In the genomic region with DNA sequence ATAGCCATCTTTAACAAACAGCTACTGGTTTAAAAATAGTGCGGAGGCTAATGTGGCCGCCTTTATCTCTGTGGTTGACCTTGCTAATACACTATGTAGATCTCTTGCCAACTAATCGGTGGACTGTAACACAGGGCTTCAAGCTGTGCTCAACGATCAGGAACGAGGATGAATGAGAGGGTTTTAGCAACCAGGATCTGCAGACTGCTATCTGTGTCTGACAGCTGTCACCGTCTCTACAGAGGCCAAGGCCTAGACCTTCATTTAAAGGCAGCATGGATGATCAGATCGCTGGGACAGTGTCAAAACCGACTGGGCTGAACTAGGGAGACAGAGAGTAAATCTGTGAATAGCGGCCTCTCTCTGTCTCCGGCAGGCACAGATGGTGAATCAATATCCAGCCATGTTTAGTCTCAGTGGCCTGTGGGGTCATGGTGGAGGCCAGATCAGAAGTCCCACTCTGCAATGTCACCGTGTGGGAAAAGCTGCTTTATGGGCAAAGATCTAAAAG, we compare ENCODE assay signal across 8 mouse cellular contexts.
DNase-seq lines count a peak whose midpoint lies in the region; ATAC-seq and TF ChIP-seq lines count a peak whose summit lies in the region.

No protein-coding gene starts in this region.

- H3K4me1 ChIP-seq in lung, embryonic 14.5 days (ENCODE audit: insufficient read depth): peaks cover 2% of the 10 kb centered on the region; the same call in 1 of the 2 replicates
- H3K4me1 ChIP-seq in midbrain, postnatal 0 days (ENCODE audit: insufficient read depth, low read length): no peaks in the 10 kb centered on the region; the same call in 1 of the 2 replicates

- TF ChIP-seq CTCF in lung, embryonic 14.5 days (IDR thresholded peaks at IDR 0.05; ENCODE audit: low read depth): no peak
- TF ChIP-seq CTCF in midbrain, postnatal 0 days (IDR thresholded peaks at IDR 0.05): no peak

- no peak for ATAC-seq in lung, embryonic 14.5 days (ENCODE audit: insufficient read depth)
- ATAC-seq in midbrain, postnatal 0 days (ENCODE audit: low FRiP score): no peak

- H3K9ac ChIP-seq in lung, embryonic 14.5 days: no peak overlapping the region
- no peak overlapping the region for H3K9ac ChIP-seq in midbrain, postnatal 0 days (replicated peaks; ENCODE audit: low read length, poor library complexity, severe bottlenecking)

- no peaks in the 10 kb centered on the region for H3K27me3 ChIP-seq in lung, embryonic 14.5 days (ENCODE audit: insufficient read depth, low read length)
- no peaks in the 10 kb centered on the region for H3K27me3 ChIP-seq in midbrain, postnatal 0 days (ENCODE audit: insufficient read depth, low read length)

- H3K4me2 ChIP-seq in lung, embryonic 14.5 days: no peak overlapping the region
- H3K4me2 ChIP-seq in midbrain, postnatal 0 days (ENCODE audit: low read depth, low read length, poor library complexity, severe bottlenecking): no peak overlapping the region

- no peaks in the 10 kb centered on the region for H3K36me3 ChIP-seq in lung, embryonic 14.5 days (ENCODE audit: insufficient read depth)
- no peaks in the 10 kb centered on the region for H3K36me3 ChIP-seq in midbrain, postnatal 0 days (ENCODE audit: insufficient read depth, low read length)

- no peaks in the 10 kb centered on the region for H3K9me3 ChIP-seq in lung, embryonic 14.5 days (ENCODE audit: low read depth, low read length)
- H3K9me3 ChIP-seq in midbrain, postnatal 0 days (ENCODE audit: low read length): no peaks in the 10 kb centered on the region

- DNase-seq in lung, embryonic 14.5 days: peak; percentile 12
- no peak for DNase-seq in lung, postnatal 10 days
- DNase-seq in cerebellum, postnatal 25 days: peak; percentile 57 to 66
- DNase-seq in kidney, adult 8-10 months: peak; percentile 59 to 71
- DNase-seq in midbrain, postnatal 0 days (ENCODE audit: low spot score): peak; percentile 88
- DNase-seq in right cerebral cortex, postnatal 4 days: no peak
- no peak for DNase-seq in frontal cortex, postnatal 14 days (ENCODE audit: low spot score in 2 of 2)
- DNase-seq in right cerebral cortex, postnatal 25 days: no peak

- H3K4me3 ChIP-seq in lung, embryonic 14.5 days (ENCODE audit: low read depth, low read length): no peak overlapping the region
- no peak overlapping the region for H3K4me3 ChIP-seq in midbrain, postnatal 0 days (ENCODE audit: low read depth, low read length)

- WGBS in lung, embryonic 14.5 days: 55% methylated on average over 11 of the region's 11 CpGs
- 37% methylated on average over 11 of the region's 11 CpGs for WGBS in midbrain, postnatal 0 days

- no peak overlapping the region for H3K27ac ChIP-seq in lung, embryonic 14.5 days (ENCODE audit: low read depth)
- H3K27ac ChIP-seq in midbrain, postnatal 0 days (ENCODE audit: low read depth, low read length): no peak overlapping the region

Comparison
In these comparisons a context has a peak if more than half of its experiments do, and no peak if none do; other contexts are left out.
1. DNase-seq: peak in lung, embryonic 14.5 days (single experiment), cerebellum, postnatal 25 days (2 of 2), kidney, adult 8-10 months (2 of 2) and midbrain, postnatal 0 days (single experiment); none in lung, postnatal 10 days (single experiment), right cerebral cortex, postnatal 4 days (single experiment), frontal cortex, postnatal 14 days (0 of 2) and right cerebral cortex, postnatal 25 days (single experiment).